Mouse (Mus musculus) thymus, adult 2 months (tissue): ENCODE data around the gene Tnrc6b. TPM values are rescaled to one million over a fixed set of nuclear protein-coding genes. Genes with fewer than 3 reads are reported as not detected.
"Not testable (repeated sequence)": the region's sequence is repeated elsewhere in the genome, so short reads cannot be mapped to it uniquely, and the experiment has no call there.

Experiments used
- DNase-seq: peaks from one replicate; pipeline ENCODE4 v3.0.0; 2021
- H3K27ac ChIP-seq: fragments of 200-500 bp; 2 replicates; pipeline ENCODE4 v1.5.1; 2012; ENCODE audit warnings: low read length, control low read depth; ENCODE audit not compliant: control insufficient read depth, insufficient read depth
- H3K27me3 ChIP-seq: fragments of 200-500 bp; 2 replicates; pipeline ENCODE4 v1.6.1; 2012; ENCODE audit warnings: mild to moderate bottlenecking, low read length, moderate library complexity, mixed read lengths; ENCODE audit not compliant: control insufficient read depth, insufficient read depth
- H3K36me3 ChIP-seq: fragments of 200-500 bp; 2 replicates; pipeline ENCODE4 v1.6.1; 2012; ENCODE audit warnings: mild to moderate bottlenecking, low read length, moderate library complexity; ENCODE audit not compliant: control insufficient read depth, insufficient read depth
- H3K4me1 ChIP-seq: fragments of 200-500 bp; replicated peaks from 2 replicates; pipeline ENCODE4 v1.6.1; 2012; ENCODE audit warnings: low read length; ENCODE audit not compliant: control insufficient read depth, insufficient read depth
- H3K4me3 ChIP-seq: fragments of 200-500 bp; 2 replicates; pipeline ENCODE4 v1.5.1; 2012; ENCODE audit warnings: mild to moderate bottlenecking, low read length, control low read depth, moderate library complexity; ENCODE audit not compliant: control insufficient read depth, insufficient read depth
- CTCF ChIP-seq: fragments of 200-500 bp; IDR thresholded peaks from 2 replicates; pipeline ENCODE4 v1.5.1; 2012; ENCODE audit warnings: mild to moderate bottlenecking, control low read depth, low read length, moderate library complexity, borderline replicate concordance; ENCODE audit not compliant: control insufficient read depth, poor library complexity, insufficient read depth; ENCODE audit errors: extremely low read depth
- POLR2A ChIP-seq: fragments of 200-500 bp; IDR thresholded peaks from 2 replicates; pipeline ENCODE4 v1.6.1; 2012; ENCODE audit warnings: mild to moderate bottlenecking, low read length, control low read depth, moderate library complexity; ENCODE audit not compliant: control insufficient read depth, poor library complexity, insufficient read depth; ENCODE audit errors: extremely low read depth
- WGBS: fragments of 180-500 bp; shearing (Covaris S2); methylation state at CpG from one replicate; pipeline ENCODE4 v1.1.7; 2018; 5-methylcytosine and 5-hydroxymethylcytosine counted together
- polyA plus RNA-seq: library from polyadenylated mRNA; depleted of rRNA; stranded (reverse); fragments of >200 nt; gene quantifications from 2 replicates; pipeline ENCODE4 v1.2.3, GENCODE M21; 2012

The Tnrc6b gene
- polyA plus RNA-seq, 1 experiment = 57.9 TPM

DNA sequence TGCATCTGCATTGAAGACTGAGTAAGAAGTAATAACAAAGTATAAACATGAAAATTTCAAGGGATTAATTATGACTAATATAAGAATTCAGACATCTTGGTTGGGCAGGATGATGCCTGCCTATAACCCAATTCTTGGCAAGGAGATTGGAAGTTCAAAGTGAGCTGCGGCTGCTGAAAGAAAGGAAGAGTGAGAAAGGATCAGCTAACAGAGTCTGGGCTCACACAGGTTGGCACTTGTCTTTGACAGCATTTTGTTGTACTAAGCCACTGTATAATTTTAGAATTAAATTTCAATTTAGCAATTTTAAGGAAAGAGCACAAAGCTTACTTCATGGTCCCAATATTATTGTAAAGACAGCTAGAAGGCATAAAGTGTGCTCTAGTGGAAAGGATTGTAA is 150.2 kb downstream of the Tnrc6b start:
- WGBS = 91% methylated on average over 1 of the region's 1 CpGs
- Histone ChIP-seq H3K36me3 (peaks cover 23% of the 10 kb centered on the region), H3K27ac (no peak overlapping the region), H3K27me3 (no peaks in the 10 kb centered on the region), H3K4me3 (no peak overlapping the region), H3K4me1 (no peaks in the 10 kb centered on the region)
- no peak for TF ChIP-seq POLR2A
- TF ChIP-seq CTCF = no peak
- DNase-seq = no peak

DNA sequence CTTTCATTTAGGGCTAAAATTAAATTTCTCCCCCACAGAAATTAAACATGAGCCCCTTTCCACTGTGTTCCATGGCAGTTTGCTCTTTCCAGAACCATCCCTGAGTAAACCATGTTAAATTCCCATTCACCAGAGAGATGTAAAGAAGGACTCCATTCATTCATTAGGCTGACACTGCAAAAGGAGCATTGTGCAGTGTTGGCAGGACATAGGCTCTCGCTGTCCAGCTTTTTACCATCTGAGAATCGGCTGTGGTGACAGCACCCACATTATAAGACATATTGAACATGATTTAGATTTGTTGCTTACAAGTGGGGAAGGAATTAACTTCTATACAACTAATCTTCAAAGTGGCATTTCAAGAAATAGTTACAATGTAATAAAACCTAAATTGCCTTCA is 150.9 kb downstream of the Tnrc6b start:
- no peak for DNase-seq
- 93% methylated on average over 2 of the region's 2 CpGs for WGBS
- no peak overlapping the region for H3K4me3 ChIP-seq
- no peak overlapping the region for H3K27ac ChIP-seq
- TF ChIP-seq POLR2A = no peak
- no peak for TF ChIP-seq CTCF
- no peaks in the 10 kb centered on the region for H3K4me1 ChIP-seq
- peaks cover 27% of the 10 kb centered on the region for H3K36me3 ChIP-seq
- no peaks in the 10 kb centered on the region for H3K27me3 ChIP-seq

DNA sequence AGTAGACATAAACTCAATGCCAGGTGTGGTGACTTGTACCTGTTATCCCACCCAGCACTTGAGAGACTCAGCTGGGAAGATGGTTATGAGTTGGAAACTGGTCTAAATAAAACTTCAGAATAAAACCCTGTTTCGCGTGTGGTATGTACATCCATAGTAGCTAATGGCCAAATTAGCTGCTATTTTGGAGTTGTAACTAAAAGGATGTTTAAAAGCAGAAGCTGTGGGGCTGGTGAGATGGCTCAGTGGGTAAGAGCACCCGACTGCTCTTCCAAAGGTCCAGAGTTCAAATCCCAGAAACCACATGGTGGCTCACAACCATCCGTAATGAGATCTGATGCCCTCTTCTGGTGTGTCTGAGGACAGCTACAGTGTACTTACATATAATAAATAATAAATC is 157.5 kb downstream of the Tnrc6b start:
- H3K4me1 ChIP-seq, DNase-seq, H3K27ac ChIP-seq, H3K4me3 ChIP-seq, H3K27me3 ChIP-seq: not testable (repeated sequence)
- WGBS = 97% methylated on average over 4 of the region's 4 CpGs
- H3K36me3 ChIP-seq = peaks cover 16% of the 10 kb centered on the region

DNA sequence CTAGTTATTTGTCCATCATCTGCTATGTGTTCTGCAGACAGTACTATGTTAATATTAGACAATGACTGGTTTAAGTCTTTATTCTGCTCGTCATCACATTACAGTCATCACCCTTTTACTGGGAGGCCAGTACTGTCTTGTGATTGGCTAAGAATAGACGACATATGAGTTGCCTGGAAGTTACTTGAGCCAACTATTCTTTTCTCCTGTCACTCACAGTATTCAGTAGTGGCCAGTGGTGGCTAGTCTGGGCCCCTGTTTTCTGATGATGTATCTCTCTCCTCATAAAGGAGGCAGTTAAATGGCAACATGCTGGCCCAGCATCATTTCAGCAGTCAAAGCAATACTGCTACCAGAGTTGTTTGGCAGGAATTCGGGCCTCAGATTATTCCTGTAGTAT is 163.6 kb downstream of the Tnrc6b start:
- WGBS = 92% methylated on average over 3 of the region's 3 CpGs
- no peak for DNase-seq
- Histone ChIP-seq H3K27me3 (no peaks in the 10 kb centered on the region), H3K36me3 (peaks cover 34% of the 10 kb centered on the region), H3K4me3 (no peak overlapping the region), H3K4me1 (no peaks in the 10 kb centered on the region), H3K27ac (no peak overlapping the region)
- no peak for TF ChIP-seq POLR2A
- no peak for TF ChIP-seq CTCF

DNA sequence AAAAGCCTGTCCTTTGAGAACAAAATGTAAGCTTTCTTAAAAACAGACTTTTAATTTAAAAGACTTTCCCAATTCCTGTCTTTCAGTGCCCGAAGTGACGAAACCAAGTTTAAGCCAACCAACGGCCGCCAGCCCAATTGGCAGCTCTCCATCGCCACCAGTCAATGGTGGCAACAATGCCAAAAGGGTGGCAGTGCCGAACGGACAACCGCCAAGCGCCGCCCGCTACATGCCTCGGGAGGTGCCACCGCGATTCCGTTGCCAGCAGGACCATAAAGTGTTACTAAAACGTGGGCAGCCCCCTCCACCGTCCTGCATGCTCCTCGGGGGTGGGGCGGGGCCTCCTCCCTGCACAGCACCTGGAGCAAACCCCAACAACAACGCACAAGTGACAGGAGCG is 165.1 kb downstream of the Tnrc6b start:
- Histone ChIP-seq H3K4me1 (no peaks in the 10 kb centered on the region), H3K36me3 (peaks cover 49% of the 10 kb centered on the region), H3K27ac (no peak overlapping the region), H3K27me3 (no peaks in the 10 kb centered on the region), H3K4me3 (no peak overlapping the region)
- TF ChIP-seq POLR2A (no peak), CTCF (no peak)
- no peak for DNase-seq
- 96% methylated on average over 21 of the region's 21 CpGs for WGBS

DNA sequence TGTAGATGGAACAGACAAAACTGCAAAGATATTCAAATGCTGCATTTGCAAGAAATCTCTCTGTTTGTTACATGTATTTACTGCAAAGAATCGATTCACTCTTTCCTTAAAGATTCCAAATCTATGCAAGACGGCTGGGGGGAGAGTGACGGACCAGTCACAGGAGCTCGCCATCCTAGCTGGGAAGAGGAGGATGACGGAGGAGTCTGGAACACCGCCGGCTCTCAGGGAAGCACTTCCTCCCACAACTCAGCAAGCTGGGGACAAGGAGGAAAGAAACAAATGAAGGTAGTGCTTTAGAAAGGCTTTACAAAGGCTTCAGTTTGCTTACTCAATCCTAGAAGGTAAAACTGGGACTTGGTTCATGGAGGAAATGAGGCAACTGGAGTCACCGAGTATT is 173.0 kb downstream of the Tnrc6b start:
- Histone ChIP-seq H3K36me3 (peaks cover 84% of the 10 kb centered on the region), H3K4me1 (no peaks in the 10 kb centered on the region), H3K27ac (no peak overlapping the region; the same call in 1 of the 2 replicates), H3K4me3 (no peak overlapping the region), H3K27me3 (no peaks in the 10 kb centered on the region)
- no peak for DNase-seq
- no peak for TF ChIP-seq POLR2A
- no peak for TF ChIP-seq CTCF
- WGBS = 96% methylated on average over 8 of the region's 8 CpGs

DNA sequence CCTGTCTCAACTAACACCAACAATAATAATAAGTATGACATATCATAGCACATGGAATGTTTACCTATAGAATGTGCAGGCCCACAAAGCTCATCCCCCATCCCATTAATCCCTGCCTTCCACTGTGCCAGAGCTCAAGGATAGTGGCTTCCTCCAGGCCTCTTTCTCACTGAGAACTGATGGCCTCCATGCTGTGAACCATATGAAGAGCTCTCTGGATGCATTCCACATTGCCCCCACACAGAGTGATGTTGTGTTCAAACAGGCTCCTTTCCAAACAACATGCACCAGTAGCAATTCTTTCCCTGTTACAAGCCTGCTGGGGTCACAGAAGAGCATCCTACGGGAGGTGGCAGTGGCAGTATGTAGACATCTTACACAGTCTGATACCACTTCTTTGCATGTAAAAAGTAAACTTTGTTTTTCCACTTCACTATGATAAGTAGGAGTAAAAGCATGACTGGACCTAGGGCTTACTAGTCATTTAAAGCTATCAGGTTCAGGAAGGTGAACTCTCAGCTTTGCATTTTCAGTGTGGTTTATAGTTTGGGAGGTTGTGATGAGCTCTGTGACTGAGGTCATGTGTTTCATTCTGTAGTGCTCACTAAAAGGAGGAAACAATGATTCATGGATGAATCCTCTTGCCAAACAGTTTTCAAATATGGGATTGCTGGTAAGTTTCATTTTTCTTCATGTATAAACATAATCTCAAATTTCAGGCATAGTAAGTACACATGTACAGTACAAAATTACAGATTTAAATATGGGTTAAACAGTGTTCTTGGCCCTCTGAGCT is 175.4 kb downstream of the Tnrc6b start:
- no peaks in the 10 kb centered on the region for H3K27me3 ChIP-seq
- DNase-seq = no peak
- peaks cover 69% of the 10 kb centered on the region for H3K36me3 ChIP-seq
- no peak overlapping the region for H3K27ac ChIP-seq
- WGBS = 98% methylated on average over 1 of the region's 1 CpGs
- no peak overlapping the region for H3K4me3 ChIP-seq
- no peaks in the 10 kb centered on the region for H3K4me1 ChIP-seq
- TF ChIP-seq POLR2A (no peak), CTCF (no peak)
